Mouse (Mus musculus): ENCODE data around the gene Map4k3. TPM values are rescaled to one million over a fixed set of nuclear protein-coding genes. Genes with fewer than 3 reads are reported as not detected.

Gene Map4k3
- polyA plus RNA-seq, 1 experiment from 2014 or later: 33.3 TPM

- Histone ChIP-seq H3K27me3 (replicated peaks; ENCODE audit: control insufficient read depth, insufficient read depth, low read length) (no peaks in the 10 kb centered on the region), H3K4me1 (replicated peaks; ENCODE audit: control insufficient read depth, insufficient read depth, low read length) (no peaks in the 10 kb centered on the region), H3K4me2 (ENCODE audit: low read length) (no peak overlapping the region), H3K9me3 (ENCODE audit: control insufficient read depth, low read length) (no peaks in the 10 kb centered on the region), H3K27ac (ENCODE audit: low read depth) (no peak overlapping the region), H3K4me3 (ENCODE audit: low read depth, low read length) (no peak overlapping the region), H3K36me3 (ENCODE audit: control insufficient read depth, insufficient read depth, low read length) (peaks cover 74% of the 10 kb centered on the region), H3K9ac (ENCODE audit: low read length) (no peak overlapping the region)
- 78% methylated on average over 14 of the region's 14 CpGs for WGBS
- no peak for DNase-seq (ENCODE audit: low spot score)
- no peak for ATAC-seq (replicated peaks; ENCODE audit: low FRiP score, low TSS enrichment, low read depth)
Measured at GRCm38 (mm10) chr17:80644983-80645693, 83.1 kb downstream of the Map4k3 start.

GRCm38 (mm10) chr17:80644567-80644966 lies 83.7 kb downstream of the Map4k3 start:
- Histone ChIP-seq H3K4me2 (ENCODE audit: low read length) (no peak overlapping the region), H3K9me3 (ENCODE audit: control insufficient read depth, low read length) (no peaks in the 10 kb centered on the region), H3K27me3 (replicated peaks; ENCODE audit: control insufficient read depth, insufficient read depth, low read length) (no peaks in the 10 kb centered on the region), H3K36me3 (ENCODE audit: control insufficient read depth, insufficient read depth, low read length) (peaks cover 79% of the 10 kb centered on the region), H3K4me1 (replicated peaks; ENCODE audit: control insufficient read depth, insufficient read depth, low read length) (no peaks in the 10 kb centered on the region), H3K9ac (ENCODE audit: low read length) (no peak overlapping the region), H3K4me3 (ENCODE audit: low read depth, low read length) (no peak overlapping the region), H3K27ac (ENCODE audit: low read depth) (no peak overlapping the region)
- WGBS: 67% methylated on average over 13 of the region's 13 CpGs
- ATAC-seq (replicated peaks; ENCODE audit: low FRiP score, low TSS enrichment, low read depth): no peak
- DNase-seq (ENCODE audit: low spot score): no peak

DNA sequence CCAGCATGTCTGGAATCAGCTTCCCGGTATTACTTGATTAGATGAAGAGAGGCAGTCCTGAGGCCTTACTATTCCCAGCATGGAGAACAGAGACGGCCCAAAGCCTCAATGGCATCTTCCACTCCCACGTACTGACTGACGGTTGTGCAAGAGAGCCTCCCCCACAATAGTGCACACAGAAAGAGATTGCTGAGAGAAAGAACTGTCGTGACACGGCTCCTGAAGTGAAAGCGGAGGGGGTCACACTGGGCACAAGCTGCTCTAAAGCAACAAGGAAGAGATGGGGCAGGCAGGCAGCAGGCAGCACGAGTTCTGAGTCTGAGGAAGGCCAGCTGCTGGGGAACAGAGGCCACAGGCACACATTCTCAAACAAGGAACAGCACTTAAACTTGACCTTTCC lies 90.2 kb downstream of the Map4k3 start:
- no peak overlapping the region for H3K4me3 ChIP-seq (ENCODE audit: low read depth, low read length)
- DNase-seq (ENCODE audit: low spot score) (no peak), ATAC-seq (replicated peaks; ENCODE audit: low FRiP score, low TSS enrichment, low read depth) (no peak)
- H3K4me1 ChIP-seq (replicated peaks; ENCODE audit: control insufficient read depth, insufficient read depth, low read length): no peaks in the 10 kb centered on the region
- H3K27ac ChIP-seq (ENCODE audit: low read depth): no peak overlapping the region
- no peak overlapping the region for H3K4me2 ChIP-seq (ENCODE audit: low read length)
- no peak overlapping the region for H3K9ac ChIP-seq (ENCODE audit: low read length)
- no peaks in the 10 kb centered on the region for H3K9me3 ChIP-seq (ENCODE audit: control insufficient read depth, low read length)
- 58% methylated on average over 8 of the region's 8 CpGs for WGBS
- peaks cover 66% of the 10 kb centered on the region for H3K36me3 ChIP-seq (ENCODE audit: control insufficient read depth, insufficient read depth, low read length)
- no peaks in the 10 kb centered on the region for H3K27me3 ChIP-seq (replicated peaks; ENCODE audit: control insufficient read depth, insufficient read depth, low read length)

DNA sequence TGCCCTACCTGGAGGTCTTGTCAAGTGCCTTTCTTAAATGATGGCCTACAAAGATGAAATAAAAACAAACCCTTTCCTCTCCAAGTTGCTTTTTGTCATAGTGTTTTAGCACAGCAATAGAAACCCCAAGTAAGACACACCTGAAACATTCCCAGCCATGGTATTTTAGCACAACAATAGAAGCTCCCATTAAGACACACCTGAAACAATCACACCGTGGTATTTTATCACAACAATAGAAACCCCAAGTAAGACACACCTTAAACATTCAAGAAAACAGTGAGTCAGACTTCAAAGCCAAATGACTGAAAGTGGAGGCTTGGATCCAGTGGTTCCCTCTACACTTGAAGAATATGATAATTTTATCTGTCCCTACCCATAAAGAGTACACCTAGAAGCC lies 92.5 kb downstream of the Map4k3 start:
- Histone ChIP-seq H3K4me3 (ENCODE audit: low read depth, low read length) (no peak overlapping the region), H3K27me3 (replicated peaks; ENCODE audit: control insufficient read depth, insufficient read depth, low read length) (no peaks in the 10 kb centered on the region), H3K36me3 (ENCODE audit: control insufficient read depth, insufficient read depth, low read length) (peaks cover 57% of the 10 kb centered on the region), H3K4me1 (replicated peaks; ENCODE audit: control insufficient read depth, insufficient read depth, low read length) (no peaks in the 10 kb centered on the region), H3K27ac (ENCODE audit: low read depth) (no peak overlapping the region), H3K4me2 (ENCODE audit: low read length) (no peak overlapping the region), H3K9ac (ENCODE audit: low read length) (no peak overlapping the region), H3K9me3 (ENCODE audit: control insufficient read depth, low read length) (no peaks in the 10 kb centered on the region)
- no peak for ATAC-seq (replicated peaks; ENCODE audit: low FRiP score, low TSS enrichment, low read depth)
- no peak for DNase-seq (ENCODE audit: low spot score)
- WGBS: 86% methylated on average over 1 of the region's 1 CpGs

GRCm38 (mm10) chr17:80632846-80633245 lies 95.4 kb downstream of the Map4k3 start:
- Histone ChIP-seq H3K27me3 (replicated peaks; ENCODE audit: control insufficient read depth, insufficient read depth, low read length) (no peaks in the 10 kb centered on the region), H3K4me3 (ENCODE audit: low read depth, low read length) (no peak overlapping the region), H3K9me3 (ENCODE audit: control insufficient read depth, low read length) (no peaks in the 10 kb centered on the region), H3K4me2 (ENCODE audit: low read length) (no peak overlapping the region), H3K4me1 (replicated peaks; ENCODE audit: control insufficient read depth, insufficient read depth, low read length) (no peaks in the 10 kb centered on the region), H3K9ac (ENCODE audit: low read length) (no peak overlapping the region), H3K36me3 (ENCODE audit: control insufficient read depth, insufficient read depth, low read length) (peaks cover 40% of the 10 kb centered on the region), H3K27ac (ENCODE audit: low read depth) (no peak overlapping the region)
- ATAC-seq (replicated peaks; ENCODE audit: low FRiP score, low TSS enrichment, low read depth) (no peak), DNase-seq (ENCODE audit: low spot score) (no peak)
- 95% methylated on average over 5 of the region's 5 CpGs for WGBS

DNA sequence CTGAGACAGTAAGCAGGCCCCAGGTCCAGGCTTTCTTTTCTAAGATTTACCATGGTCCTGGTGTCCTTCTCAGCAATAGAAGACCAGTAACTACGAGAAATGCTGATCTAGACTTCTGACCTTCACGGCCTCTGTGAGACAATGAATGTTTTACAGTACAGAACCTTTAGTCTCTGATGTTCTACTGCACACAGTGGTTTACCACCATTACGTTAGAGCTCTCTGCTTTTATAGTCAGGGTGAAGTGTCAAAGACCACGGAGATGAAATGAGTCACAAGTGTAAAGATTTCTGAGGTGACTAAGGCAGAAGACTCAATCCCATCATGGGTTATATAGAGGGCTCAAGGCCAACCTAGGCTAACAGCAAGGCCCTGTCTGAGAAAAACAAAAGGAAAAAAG lies 95.9 kb downstream of the Map4k3 start:
- DNase-seq (ENCODE audit: low spot score) (no peak), ATAC-seq (replicated peaks; ENCODE audit: low FRiP score, low TSS enrichment, low read depth) (no peak)
- Histone ChIP-seq H3K4me2 (ENCODE audit: low read length) (no peak overlapping the region), H3K4me1 (replicated peaks; ENCODE audit: control insufficient read depth, insufficient read depth, low read length) (no peaks in the 10 kb centered on the region), H3K27ac (ENCODE audit: low read depth) (no peak overlapping the region), H3K9ac (ENCODE audit: low read length) (no peak overlapping the region), H3K27me3 (replicated peaks; ENCODE audit: control insufficient read depth, insufficient read depth, low read length) (no peaks in the 10 kb centered on the region), H3K9me3 (ENCODE audit: control insufficient read depth, low read length) (no peaks in the 10 kb centered on the region), H3K36me3 (ENCODE audit: control insufficient read depth, insufficient read depth, low read length) (peaks cover 43% of the 10 kb centered on the region), H3K4me3 (ENCODE audit: low read depth, low read length) (no peak overlapping the region)
- 97% methylated on average over 4 of the region's 4 CpGs for WGBS

DNA sequence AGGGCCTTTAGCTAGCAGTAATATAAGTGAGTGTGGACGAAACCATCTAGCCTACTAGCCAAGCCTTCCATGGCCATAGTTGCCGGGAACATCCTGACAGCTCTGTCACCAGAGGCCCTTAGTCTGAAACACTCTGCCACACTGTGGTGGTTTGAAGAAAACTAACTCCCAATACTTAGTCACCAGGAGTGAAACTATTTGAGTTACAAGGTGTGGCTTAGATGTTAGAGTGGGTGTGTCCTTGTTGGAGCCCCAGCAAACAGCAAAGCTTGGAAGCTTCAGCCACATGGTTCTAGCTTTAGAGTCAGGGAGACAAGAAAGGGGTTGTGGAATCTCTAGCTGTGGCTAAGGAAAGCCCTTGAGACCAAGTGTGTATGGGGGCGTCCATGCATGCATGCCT lies 97.3 kb downstream of the Map4k3 start:
- peaks cover 39% of the 10 kb centered on the region for H3K36me3 ChIP-seq (ENCODE audit: control insufficient read depth, insufficient read depth, low read length)
- no peak overlapping the region for H3K4me2 ChIP-seq (ENCODE audit: low read length)
- 97% methylated on average over 3 of the region's 3 CpGs for WGBS

DNA sequence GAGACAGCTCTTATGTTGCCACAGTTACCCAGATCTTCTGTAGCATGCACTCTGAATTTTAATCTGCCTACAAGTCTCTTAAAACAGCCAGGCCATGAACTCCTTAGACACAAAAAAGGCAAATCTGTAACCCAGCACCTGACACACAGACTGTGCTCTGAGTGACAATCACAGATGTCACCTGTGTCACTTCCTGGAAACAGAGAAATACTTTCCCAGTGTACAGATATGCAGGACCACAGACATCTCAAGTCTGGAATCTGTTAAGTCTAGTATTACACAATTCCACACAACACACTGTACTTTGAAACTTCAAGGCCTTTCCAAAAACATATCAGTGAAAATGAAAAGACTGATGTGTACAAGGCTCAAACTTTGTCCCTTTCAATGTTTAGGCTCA lies 103.3 kb downstream of the Map4k3 start:
- Histone ChIP-seq H3K36me3 (ENCODE audit: control insufficient read depth, insufficient read depth, low read length) (peaks cover 20% of the 10 kb centered on the region), H3K27ac (ENCODE audit: low read depth) (no peak overlapping the region), H3K4me3 (ENCODE audit: low read depth, low read length) (no peak overlapping the region), H3K4me2 (ENCODE audit: low read length) (no peak overlapping the region), H3K9me3 (ENCODE audit: control insufficient read depth, low read length) (no peaks in the 10 kb centered on the region), H3K4me1 (replicated peaks; ENCODE audit: control insufficient read depth, insufficient read depth, low read length) (no peaks in the 10 kb centered on the region), H3K27me3 (replicated peaks; ENCODE audit: control insufficient read depth, insufficient read depth, low read length) (no peaks in the 10 kb centered on the region), H3K9ac (ENCODE audit: low read length) (no peak overlapping the region)
- DNase-seq (ENCODE audit: low spot score) (no peak), ATAC-seq (replicated peaks; ENCODE audit: low FRiP score, low TSS enrichment, low read depth) (no peak)

More for the DNA sequence above, 97.3 kb downstream of the Map4k3 start:
- Histone ChIP-seq H3K4me3 (ENCODE audit: low read depth, low read length) (no peak overlapping the region), H3K4me1 (replicated peaks; ENCODE audit: control insufficient read depth, insufficient read depth, low read length) (no peaks in the 10 kb centered on the region), H3K9ac (ENCODE audit: low read length) (no peak overlapping the region), H3K27ac (ENCODE audit: low read depth) (no peak overlapping the region), H3K27me3 (replicated peaks; ENCODE audit: control insufficient read depth, insufficient read depth, low read length) (no peaks in the 10 kb centered on the region), H3K9me3 (ENCODE audit: control insufficient read depth, low read length) (no peaks in the 10 kb centered on the region)
- DNase-seq (ENCODE audit: low spot score) (no peak), ATAC-seq (replicated peaks; ENCODE audit: low FRiP score, low TSS enrichment, low read depth) (no peak)

DNA sequence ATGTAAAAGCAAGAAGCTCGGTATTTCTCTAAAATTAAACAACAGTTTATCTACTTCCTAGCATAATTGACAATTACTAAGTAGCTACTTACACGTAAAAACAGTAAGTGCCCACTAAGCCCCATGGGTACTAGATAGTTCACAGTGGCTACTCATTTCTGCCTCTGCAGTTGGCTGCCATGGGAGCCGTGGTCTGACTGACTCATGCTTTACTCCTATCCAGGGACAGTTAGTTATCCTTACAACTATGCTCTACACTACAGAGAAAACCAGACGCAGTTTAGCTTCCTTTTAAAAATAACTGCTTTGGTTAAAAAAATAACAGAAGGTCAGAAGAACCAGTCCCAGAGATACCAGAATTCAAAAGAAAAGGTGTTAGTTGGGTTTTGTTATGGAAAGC lies 106.6 kb downstream of the Map4k3 start:
- H3K27ac ChIP-seq (ENCODE audit: low read depth): no peak overlapping the region
- ATAC-seq (replicated peaks; ENCODE audit: low FRiP score, low TSS enrichment, low read depth): no peak
- DNase-seq (ENCODE audit: low spot score): no peak
- no peaks in the 10 kb centered on the region for H3K4me1 ChIP-seq (replicated peaks; ENCODE audit: control insufficient read depth, insufficient read depth, low read length)
- 81% methylated on average over 4 of the region's 4 CpGs for WGBS
- peaks cover 25% of the 10 kb centered on the region for H3K36me3 ChIP-seq (ENCODE audit: control insufficient read depth, insufficient read depth, low read length)
- H3K9ac ChIP-seq (ENCODE audit: low read length): no peak overlapping the region
- H3K4me2 ChIP-seq (ENCODE audit: low read length): no peak overlapping the region
- H3K27me3 ChIP-seq (replicated peaks; ENCODE audit: control insufficient read depth, insufficient read depth, low read length): no peaks in the 10 kb centered on the region
- no peaks in the 10 kb centered on the region for H3K9me3 ChIP-seq (ENCODE audit: control insufficient read depth, low read length)
- no peak overlapping the region for H3K4me3 ChIP-seq (ENCODE audit: low read depth, low read length)
